Mouse (Mus musculus) bone marrow, adult 2 months (tissue): Measurements from ENCODE around the gene Dnal4.

Experiments used
- CTCF ChIP-seq: fragments of 200-500 bp; IDR thresholded peaks from 2 replicates; pipeline ENCODE4 v1.5.1; 2011; ENCODE audit warnings: low read length, control low read depth; ENCODE audit not compliant: control insufficient read depth, insufficient read depth
- POLR2A ChIP-seq: fragments of 200-500 bp; IDR thresholded peaks from 2 replicates; pipeline ENCODE4 v1.6.1; 2011; ENCODE audit warnings: low read depth, mild to moderate bottlenecking, control low read depth, low read length, borderline replicate concordance; ENCODE audit not compliant: control insufficient read depth

DNA sequence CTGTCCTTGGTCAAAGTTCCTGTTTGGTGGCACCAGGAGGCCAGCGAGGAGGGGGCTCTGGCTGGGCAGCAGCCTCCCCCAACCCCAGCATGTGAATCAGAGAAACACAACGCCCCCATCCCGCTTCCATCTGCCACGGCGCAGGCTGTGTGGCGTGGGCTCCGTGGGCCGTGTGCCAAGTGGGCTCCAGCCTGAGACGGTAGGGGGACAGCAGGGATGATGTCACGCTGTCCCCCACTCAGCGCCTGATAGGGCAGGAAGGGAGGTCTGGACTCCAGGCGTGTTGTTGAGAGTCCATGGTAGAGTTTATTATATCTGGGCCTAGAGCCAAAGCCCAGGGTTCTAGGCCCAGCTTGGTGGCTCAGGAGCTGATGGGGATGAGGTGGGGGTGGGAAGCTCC is 18.6 kb upstream of the Dnal4 start:
- no peak for TF ChIP-seq CTCF
- TF ChIP-seq POLR2A: no peak
